Mouse (Mus musculus): ENCODE measurements around the gene Por.

The Por gene

DNA sequence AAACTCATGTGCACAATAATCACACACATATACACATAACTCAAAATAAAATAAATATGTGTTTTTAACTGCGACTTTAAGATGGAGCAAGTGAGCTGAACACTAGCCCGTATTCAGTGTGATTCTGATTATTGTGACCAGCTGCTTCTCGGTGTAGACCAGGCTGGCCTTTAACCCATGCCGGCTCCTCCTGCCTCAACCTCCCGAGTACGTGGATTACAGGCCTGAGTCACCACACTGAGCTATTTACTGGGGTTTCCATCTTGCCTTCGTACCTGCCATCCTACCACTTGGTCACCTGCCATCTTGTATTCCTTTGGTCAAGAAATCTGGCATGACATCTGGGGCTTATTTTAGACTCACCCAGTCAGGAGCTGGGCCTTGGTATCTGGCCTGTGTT is 33.6 kb downstream of the Por start:
- no peak for DNase-seq

DNA sequence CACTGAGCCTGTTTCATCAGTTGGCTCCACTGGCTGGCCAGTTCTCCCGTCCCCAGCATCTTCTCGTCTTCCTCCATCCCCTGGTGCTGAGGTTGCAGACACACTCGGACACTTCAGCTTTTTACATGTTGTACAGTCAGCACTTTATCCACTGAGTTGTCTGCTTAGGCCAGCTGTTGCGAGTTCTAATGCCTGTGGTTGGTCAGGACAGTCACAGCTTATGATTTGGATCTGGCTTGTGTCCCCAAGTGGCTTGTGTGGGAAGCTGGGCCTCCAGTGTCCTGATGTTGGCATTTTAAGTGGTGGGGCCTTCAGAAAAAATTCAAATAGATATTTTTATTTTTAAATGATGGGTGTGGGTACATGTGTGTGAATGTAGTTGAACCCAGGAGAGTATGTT is 35.5 kb downstream of the Por start:
- no peak for DNase-seq

GRCm38 (mm10) chr5:135707039-135707438 is 37.2 kb downstream of the Por start:
- no peak for DNase-seq

GRCm38 (mm10) chr5:135707855-135708254 is 38.0 kb downstream of the Por start:
- DNase-seq = no peak

- no peak for DNase-seq
These were observed 39.9 kb downstream of the Por start for GRCm38 (mm10) chr5:135709716-135710115.

GRCm38 (mm10) chr5:135710599-135711214 is 40.9 kb downstream of the Por start:
- no peak for DNase-seq

GRCm38 (mm10) chr5:135711582-135712355 is 41.9 kb downstream of the Por start:
- DNase-seq = peak; percentile 46 to 70

DNA sequence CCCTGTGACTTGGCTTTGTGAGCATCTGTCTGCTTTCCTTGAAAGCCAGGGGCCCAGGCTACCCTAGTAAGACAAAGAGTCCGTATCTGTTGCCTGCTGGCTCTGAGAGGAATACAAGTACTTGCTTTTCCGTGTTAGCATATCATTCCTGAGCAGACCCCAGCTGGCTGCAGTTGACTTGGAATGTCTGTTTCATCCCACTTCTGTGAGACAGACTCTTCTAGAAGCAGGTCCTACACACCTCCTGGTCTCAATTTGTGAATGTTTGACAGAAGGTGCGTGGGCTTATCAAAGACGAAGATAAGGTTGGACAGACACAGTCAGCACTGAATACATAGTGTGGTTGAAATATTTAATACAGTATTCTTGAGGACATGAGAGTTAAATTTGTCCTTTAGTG is 43.0 kb downstream of the Por start:
- no peak for DNase-seq

DNA sequence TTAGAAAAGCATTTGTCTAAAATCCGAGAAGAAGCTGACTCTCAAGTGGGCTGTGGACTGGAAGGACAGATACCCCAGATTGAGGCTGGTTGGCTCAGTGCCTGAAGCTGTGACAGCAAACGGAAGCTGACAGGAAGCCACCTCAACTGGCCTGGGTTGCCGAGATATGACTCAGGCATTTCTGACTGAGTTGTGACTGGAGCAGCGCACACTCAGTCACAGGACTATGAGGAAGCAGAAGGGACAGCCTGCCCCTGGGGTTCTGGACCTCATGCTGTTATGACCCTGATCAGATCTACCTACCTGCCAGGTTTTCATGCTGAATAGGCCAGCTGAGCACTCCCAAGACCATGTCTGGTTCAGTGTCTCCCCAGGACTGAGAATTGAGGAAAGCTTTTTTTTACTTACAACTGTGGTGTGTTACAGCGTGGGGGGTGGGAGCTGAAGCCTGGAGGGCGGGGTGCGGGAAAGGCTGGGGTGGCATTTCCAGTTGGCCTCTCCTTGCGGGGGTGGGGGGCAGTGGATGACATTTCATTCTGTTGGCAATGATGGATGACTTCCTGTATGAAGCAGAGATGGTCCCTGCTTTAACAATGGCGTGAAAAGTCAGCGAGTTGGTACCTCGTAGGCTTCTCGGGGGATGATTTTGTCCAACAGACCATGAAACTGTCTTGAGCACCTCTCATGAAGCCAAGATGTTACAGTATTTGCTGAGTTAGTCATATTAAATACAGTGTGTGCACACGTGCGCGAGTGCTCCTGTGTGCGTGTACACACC is 43.8 kb downstream of the Por start:
- DNase-seq = peak; percentile 78 to 85

DNA sequence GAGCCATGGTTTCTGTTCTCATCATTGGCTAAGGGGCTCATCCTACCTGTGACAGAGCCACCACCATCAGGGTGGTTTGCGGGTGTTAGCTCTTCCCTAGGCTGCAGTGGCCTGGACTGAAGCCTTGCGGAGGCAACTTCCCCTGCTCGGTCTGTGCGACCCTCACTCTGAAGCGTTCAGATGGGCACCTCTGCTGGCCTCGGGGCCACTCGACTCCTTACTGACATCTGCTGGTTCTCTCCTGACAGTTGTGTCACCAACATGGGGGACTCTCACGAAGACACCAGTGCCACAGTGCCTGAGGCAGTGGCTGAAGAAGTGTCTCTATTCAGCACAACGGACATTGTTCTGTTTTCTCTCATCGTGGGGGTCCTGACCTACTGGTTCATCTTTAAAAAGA is 45.8 kb downstream of the Por start:
- DNase-seq = peak; percentile 28 to 47

DNA sequence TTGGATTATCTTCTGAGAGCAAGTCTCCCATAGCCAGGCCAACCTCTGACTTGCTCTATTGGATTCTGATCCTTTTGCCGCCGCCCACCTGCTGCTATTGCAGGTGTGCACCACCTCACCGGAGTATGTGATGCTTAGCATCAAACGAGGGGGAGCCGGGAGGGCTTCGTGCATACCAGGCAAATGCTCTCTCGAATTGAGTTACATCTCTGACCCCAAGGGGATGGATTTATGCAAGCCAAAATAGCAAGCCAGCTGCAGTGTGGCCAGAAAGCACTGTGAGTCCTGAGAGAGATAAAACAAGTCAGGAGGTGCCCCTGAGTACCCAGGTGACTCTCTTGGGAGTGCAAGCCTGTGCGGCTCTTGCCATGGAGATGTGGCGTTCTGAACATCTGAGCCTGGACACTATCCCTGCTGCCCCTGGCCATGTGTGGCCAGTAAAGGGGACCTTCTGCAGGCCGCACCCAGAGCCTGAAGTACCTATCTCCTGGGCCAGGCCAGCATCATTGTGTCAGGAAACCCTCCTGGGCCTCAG is 49.8 kb downstream of the Por start:
- no peak for DNase-seq

DNA sequence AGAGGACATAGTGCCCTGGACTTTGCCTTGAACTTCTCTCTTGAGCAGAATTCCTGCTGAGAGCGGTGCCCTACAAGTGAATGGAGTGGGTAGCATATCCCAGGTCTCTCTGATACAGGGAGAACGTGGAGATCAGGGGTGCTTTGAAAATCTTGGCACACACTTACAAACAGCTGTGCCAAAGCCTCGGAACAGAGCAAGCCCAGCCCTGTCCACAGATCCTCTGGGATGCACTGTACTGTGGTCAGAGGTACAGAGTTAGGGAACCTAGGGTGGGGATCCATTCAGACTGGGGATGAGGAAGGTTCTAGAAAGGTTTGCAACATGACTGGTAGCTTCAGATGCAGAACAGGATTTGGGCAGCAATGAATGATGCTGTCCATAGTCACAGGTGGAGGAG is 50.3 kb downstream of the Por start:
- DNase-seq = no peak

DNA sequence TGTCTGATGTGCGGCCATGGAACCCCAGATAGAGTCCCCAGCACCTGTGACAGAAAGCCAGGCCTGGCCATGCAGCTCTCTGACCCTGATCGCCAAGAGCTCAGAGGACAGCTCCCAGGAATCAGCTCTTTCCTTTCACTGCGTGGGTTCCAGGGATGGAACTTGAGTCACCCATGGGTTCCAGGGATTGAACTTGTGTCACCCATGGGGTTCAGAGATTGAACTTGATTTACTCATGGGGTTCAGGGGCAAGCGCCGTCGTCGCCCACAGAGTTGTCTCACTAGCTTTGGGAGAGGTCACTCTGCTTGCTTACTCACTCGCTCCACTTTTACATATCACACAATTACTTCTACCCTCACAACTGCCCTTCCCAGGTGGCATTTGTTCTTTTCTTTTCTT is 51.2 kb downstream of the Por start:
- no peak for DNase-seq

DNA sequence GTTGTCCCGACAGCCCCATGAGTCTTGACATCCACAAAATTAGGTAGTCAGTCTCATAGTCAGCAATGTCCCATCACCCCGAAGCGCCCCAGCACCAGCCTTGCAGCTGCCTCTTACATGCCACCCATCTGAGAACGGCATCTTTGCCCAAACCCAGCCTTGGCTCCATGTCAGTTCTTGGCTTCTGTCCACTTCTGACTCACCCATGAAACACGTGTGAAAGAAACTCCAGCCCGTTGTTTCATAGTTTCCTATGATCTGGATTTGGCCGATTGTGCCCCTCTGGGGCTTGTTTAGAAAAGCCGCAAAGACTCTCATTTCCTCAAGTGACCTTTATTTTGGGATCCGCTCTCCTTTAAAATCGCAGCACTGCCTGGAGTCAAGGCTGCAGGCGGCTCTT is 52.3 kb downstream of the Por start:
- DNase-seq = no peak

DNA sequence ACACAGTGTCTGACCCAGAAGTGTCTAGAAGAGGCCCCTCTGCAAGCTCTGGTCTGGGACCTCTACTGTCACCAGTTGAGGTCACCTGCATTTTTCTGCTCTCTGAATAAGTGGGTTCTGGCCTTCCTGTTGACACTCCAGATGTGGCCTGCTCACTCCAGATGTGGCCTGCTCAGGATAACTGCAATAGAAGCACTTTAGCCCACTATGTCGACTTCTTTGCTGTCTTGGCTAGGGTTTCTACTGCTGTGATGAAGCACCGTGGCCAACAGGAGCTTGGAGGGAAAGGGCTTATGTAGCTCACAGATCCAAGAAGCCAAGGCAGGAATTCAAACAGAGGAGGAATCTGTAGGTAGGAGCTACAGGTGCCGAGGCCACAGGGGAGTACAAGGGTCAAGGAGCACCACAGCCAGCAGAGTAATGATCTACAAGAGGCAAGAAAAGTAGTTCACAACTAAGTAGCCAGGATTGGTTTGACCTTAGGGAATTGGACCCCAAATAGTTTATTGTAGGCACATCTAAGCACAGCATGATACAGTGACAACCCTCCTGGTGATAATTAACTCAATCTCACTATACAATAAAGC is 53.4 kb downstream of the Por start:
- no peak for DNase-seq

GRCm38 (mm10) chr5:135724536-135725322 is 54.9 kb downstream of the Por start:
- no peak for DNase-seq

DNA sequence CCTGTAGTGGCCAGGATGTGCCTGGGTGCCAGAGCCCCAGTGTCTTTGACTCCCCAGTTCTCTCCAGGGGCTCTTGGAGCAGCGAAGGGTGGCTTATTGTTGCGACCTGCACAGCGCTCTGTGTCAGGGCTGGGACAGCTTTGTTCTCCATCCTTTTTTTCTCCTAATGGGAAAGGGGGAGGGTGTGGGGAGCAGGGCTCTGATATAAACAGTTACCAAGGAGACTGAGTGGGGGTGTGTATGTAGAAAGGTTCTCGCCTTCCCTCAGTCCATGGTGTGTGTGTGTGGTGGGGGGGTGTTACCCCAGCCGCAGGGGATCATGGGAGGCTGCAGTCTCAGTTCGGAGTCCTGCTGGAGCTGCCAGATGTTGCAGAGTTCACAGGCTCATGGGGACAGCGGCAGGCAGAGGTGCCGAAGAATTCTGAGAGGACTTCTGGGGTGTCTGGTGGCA is 55.6 kb downstream of the Por start:
- DNase-seq = peak; percentile 52 to 73

DNA sequence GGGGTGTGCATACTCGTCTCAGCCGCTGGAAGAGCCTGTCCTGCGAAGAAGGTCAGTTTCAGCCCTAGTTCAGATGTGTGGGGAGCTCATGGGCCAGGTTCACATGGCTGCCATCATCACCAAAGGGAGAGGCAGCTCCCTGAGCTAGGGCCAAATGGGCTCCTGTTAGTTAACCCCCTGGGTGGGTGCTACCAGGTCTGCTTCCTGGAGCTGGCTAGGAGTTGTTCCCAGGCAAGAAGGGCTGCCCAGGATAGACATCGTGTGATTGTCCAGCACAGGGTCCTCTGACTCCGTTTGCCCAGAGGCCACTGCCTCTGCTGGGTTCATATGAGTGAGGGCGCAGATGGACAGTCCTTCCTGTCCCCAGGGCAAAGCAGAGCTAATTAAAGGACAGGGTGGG is 56.2 kb downstream of the Por start:
- no peak for DNase-seq

DNA sequence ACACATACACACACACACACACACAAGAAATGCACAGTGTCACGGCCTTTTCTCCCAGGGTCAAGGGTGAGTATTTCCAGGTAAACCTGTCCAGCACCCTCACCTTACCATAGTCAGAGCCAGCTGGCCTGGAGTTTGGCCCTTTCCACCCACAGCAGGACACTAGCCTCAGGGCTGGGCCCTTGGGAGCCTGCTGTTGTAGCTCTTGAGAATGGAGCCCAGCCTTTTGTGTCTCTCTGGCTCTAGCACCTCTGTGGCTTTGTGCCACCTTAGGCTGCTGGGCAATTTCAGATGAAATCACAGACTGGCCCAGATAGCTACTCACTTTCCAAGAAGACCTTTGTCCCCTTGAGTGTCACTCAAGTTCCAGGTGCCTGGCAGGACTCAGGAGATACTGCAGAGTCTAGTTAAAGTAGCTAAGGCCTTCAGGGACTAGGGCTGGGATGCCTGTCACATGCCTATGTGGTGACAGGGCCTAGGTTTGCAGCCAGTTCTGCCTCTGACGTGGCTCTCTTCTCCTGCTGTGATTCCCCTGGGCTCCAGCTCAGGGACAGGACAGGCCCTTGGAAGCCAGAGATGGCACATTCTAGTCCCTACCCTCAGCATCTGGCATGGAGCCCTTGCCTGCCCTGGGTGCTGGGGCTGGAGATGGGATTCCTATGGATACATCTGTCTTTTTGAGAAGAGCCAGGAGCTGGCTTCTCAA is 57.0 kb downstream of the Por start:
- no peak for DNase-seq

GRCm38 (mm10) chr5:135727871-135728270 is 58.0 kb downstream of the Por start:
- no peak for DNase-seq

DNA sequence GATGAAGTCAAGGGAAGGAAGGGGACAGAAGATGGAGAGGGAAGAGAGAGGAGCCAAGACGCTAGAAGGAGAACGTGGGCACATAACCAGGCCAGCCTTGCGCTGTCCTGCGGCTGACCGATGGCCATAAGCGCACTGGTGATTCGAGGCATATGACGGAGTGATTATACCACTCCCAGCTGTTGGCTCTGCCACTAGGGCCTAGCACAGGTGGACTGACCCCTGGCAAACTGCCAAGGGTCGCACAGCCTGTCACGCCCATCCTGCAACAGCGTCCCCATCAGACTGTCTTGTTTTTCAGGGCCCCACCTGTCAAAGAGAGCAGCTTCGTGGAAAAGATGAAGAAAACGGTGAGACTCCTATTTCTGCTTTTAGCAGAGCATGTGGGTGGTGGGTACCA is 58.5 kb downstream of the Por start:
- DNase-seq = no peak

DNA sequence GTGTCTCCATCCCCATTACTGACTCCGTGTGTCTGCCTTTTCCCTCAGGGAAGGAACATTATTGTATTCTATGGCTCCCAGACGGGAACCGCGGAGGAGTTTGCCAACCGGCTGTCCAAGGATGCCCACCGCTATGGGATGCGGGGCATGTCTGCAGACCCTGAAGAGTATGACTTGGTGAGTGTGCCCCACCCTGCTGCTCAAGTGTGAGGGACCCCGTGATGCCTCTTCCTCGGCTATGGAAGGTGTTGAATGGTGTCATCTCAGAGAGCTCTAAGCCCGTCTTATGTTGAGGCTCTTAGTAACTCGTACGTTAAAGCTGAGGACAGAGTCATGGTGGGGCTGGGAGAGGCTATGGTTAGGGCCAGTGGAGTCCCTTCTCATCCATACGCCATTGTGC is 59.5 kb downstream of the Por start:
- no peak for DNase-seq

Measured in kidney, postnatal 4 days (tissue).